13 mouse cellular contexts compared by ENCODE assay signal in genomic region chr8:116945169-116945910, GRCm38 (mm10). TPM values are rescaled to one million over a fixed set of nuclear protein-coding genes. Genes with fewer than 3 reads are reported as not detected.
DNase-seq lines count a peak whose midpoint lies in the region; ATAC-seq and TF ChIP-seq lines count a peak whose summit lies in the region.
"Had no signal": no experiment of that assay in that cellular context is flagged by ENCODE, and none has a peak within 500 bp of the region (broad histone marks: within the 10 kb centered on the region; RNA-seq: fewer than 3 reads in every experiment).

No protein-coding gene starts in this region.

- H3K4me2 ChIP-seq in liver, embryonic 14.5 days (ENCODE audit: low read depth), result peak overlapping the region; percentile 73

- peaks cover 8% of the 10 kb centered on the region for H3K36me3 ChIP-seq in heart, embryonic 10.5 days
- H3K36me3 ChIP-seq in G1E (replicated peaks), result peaks cover 65% of the 10 kb centered on the region
- no peaks in the 10 kb centered on the region for H3K36me3 ChIP-seq in liver, embryonic 14.5 days (replicated peaks; ENCODE audit: control insufficient read depth, insufficient read depth, low read depth)

- peak overlapping the region; percentile 80; the same call in 1 of the 2 replicates for H3K27ac ChIP-seq in heart, embryonic 10.5 days
- peak overlapping the region; percentile 80 for H3K27ac ChIP-seq in left cerebral cortex, adult 2 months
- H3K27ac ChIP-seq in liver, embryonic 14.5 days, result peak overlapping the region; percentile 74
- H3K27ac ChIP-seq: embryonic facial prominence, embryonic 10.5 days had no signal

- no peak for DNase-seq in heart, embryonic 10.5 days (ENCODE audit: low spot score)
- DNase-seq in heart, postnatal 25 days (ENCODE audit: low spot score), result no peak
- DNase-seq in left cerebral cortex, adult 2 months (ENCODE audit: extremely low spot score in 1 of 2, low spot score in 2 of 2), result no peak
- no peak for DNase-seq in left cerebral cortex, adult 18-20 months (ENCODE audit: low spot score in 2 of 2)
- no peak for DNase-seq in G1E (ENCODE audit: low spot score)
- DNase-seq in liver, embryonic 14.5 days (ENCODE audit: low read depth in 3 of 3, low spot score in 3 of 3), result peak; percentile 63 to 68 (median 63)
- no peak for DNase-seq in spleen, adult 12 weeks (ENCODE audit: low spot score)
- DNase-seq in right cerebral cortex, postnatal 25 days, result no peak
- DNase-seq: B cell, adult 2 months; cerebellum, adult 2 months; kidney, postnatal 36 days had no signal

- H3K27me3 ChIP-seq in heart, embryonic 10.5 days (ENCODE audit: insufficient read depth, poor library complexity, severe bottlenecking), result no peaks in the 10 kb centered on the region
- H3K27me3 ChIP-seq in G1E (ENCODE audit: insufficient read depth, low read length), result no peaks in the 10 kb centered on the region
- no peaks in the 10 kb centered on the region for H3K27me3 ChIP-seq in liver, embryonic 14.5 days (ENCODE audit: control insufficient read depth, insufficient read depth, low read length)

- intact Hi-C loops in heart, postnatal 25 days (cut with DNase I), result no loop called here
- intact Hi-C loops in left cerebral cortex, adult 2 months (cut with DNase I), result no loop called here

- H3K9ac ChIP-seq in liver, embryonic 14.5 days (replicated peaks), result 0 out of 2 replicates have a peak overlapping the region, but pooled peaks have one; percentile 32

- peak; percentile 43 for ATAC-seq in G1E (ENCODE audit: extremely low read depth, insufficient number of reproducible peaks, low FRiP score, poor library complexity, severe bottlenecking)
- ATAC-seq in liver, embryonic 14.5 days (ENCODE audit: insufficient read depth), result peak; percentile 64
- ATAC-seq: forebrain, embryonic 14.5 days had no signal

- TF ChIP-seq CTCF in left cerebral cortex, adult 2 months (IDR thresholded peaks at IDR 0.05), result no peak
- TF ChIP-seq CTCF in G1E (IDR thresholded peaks at IDR 0.05; ENCODE audit: low read depth, low read length), result no peak
- TF ChIP-seq CTCF in liver, embryonic 14.5 days (IDR thresholded peaks at IDR 0.05; ENCODE audit: low read depth), result no peak

- 55% methylated on average over 9 of the region's 9 CpGs for WGBS in heart, embryonic 10.5 days
- 33% methylated on average over 9 of the region's 9 CpGs for WGBS in liver, embryonic 14.5 days (ENCODE audit: insufficient replicate concordance)

- peaks cover 47% of the 10 kb centered on the region for H3K4me1 ChIP-seq in heart, embryonic 10.5 days
- H3K4me1 ChIP-seq in G1E (ENCODE audit: insufficient read depth, low read depth, low read length), result peaks cover 58% of the 10 kb centered on the region
- H3K4me1 ChIP-seq in liver, embryonic 14.5 days (replicated peaks; ENCODE audit: control insufficient read depth in 2 of 2, insufficient read depth in 2 of 2, low read length in 1 of 2), result peaks cover 36 to 46% of the 10 kb centered on the region in 2 experiments

- no peak overlapping the region for H3K4me3 ChIP-seq in heart, embryonic 10.5 days
- H3K4me3 ChIP-seq in left cerebral cortex, adult 2 months, result peak overlapping the region; percentile 94
- H3K4me3 ChIP-seq in G1E (ENCODE audit: low read depth, low read length), result peak overlapping the region; percentile 100; the same call in 1 of the 2 replicates
- H3K4me3 ChIP-seq in liver, embryonic 14.5 days (ENCODE audit: insufficient read depth in 1 of 2, low read depth in 2 of 2, low read length in 2 of 2), result peak overlapping the region in 1 of 2 experiments; percentile 6; a peak in 1 of 4 replicates

- peak; percentile 85 for TF ChIP-seq EP300 in liver, embryonic 14.5 days (IDR thresholded peaks at IDR 0.05; ENCODE audit: low read depth)

- H3K9me3 ChIP-seq in heart, embryonic 10.5 days, result no peaks in the 10 kb centered on the region
- no peaks in the 10 kb centered on the region for H3K9me3 ChIP-seq in G1E (replicated peaks)
- no peaks in the 10 kb centered on the region for H3K9me3 ChIP-seq in liver, embryonic 14.5 days (ENCODE audit: control insufficient read depth, low read length)
- H3K9me3 ChIP-seq: embryonic facial prominence, embryonic 10.5 days had no signal

RNA-seq across cellular contexts. Expression of gene Atmin, which starts 2.1 kb away (rescaled TPM):
- polyA plus RNA-seq in heart, embryonic 10.5 days (2016; fragmentation: Nextera tagmentation; extraction: Ambion mirVana), result 8.6 and 11.2 TPM in 2 replicates
- total RNA-seq in heart, postnatal 25 days (2021), result 10 to 100 TPM; 13.4 to 14.3 TPM
- total RNA-seq in left cerebral cortex, adult 2 months (2021), result 10 to 100 TPM; 73.9 to 76.0 TPM
- total RNA-seq in left cerebral cortex, adult 18-20 months (2021), result 10 to 100 TPM; 76.7 to 77.7 TPM
- total RNA-seq in G1E (2014; fragmentation: Nextera tagmentation), result 39.1 and 40.2 TPM in 2 replicates
- 18.2 and 18.4 TPM in 2 replicates for total RNA-seq in G1E (2017)
- 9.8 and 13.7 TPM in 2 replicates for polyA plus RNA-seq in G1E (2012)
- polyA plus RNA-seq in liver, embryonic 14.5 days (2012; rRNA removed), result 2.8 and 3.3 TPM in 2 replicates
- 3.3 and 4.9 TPM in 2 replicates for polyA plus RNA-seq in liver, embryonic 14.5 days (2014; fragmentation: Nextera tagmentation; extraction: Ambion mirVana)

RNA-seq across cellular contexts. Expression of gene Cenpn, which starts 23.8 kb away (rescaled TPM):
- polyA plus RNA-seq in heart, embryonic 10.5 days (2016; fragmentation: Nextera tagmentation; extraction: Ambion mirVana), result 36.9 and 45.5 TPM in 2 replicates
- under 1 TPM; 0.88 to 0.92 TPM for total RNA-seq in heart, postnatal 25 days (2021)
- 1 to 10 TPM in 1 of 2 experiments, under 1 TPM in 1; 0.97 to 2.0 TPM for total RNA-seq in left cerebral cortex, adult 2 months (2021)
- total RNA-seq in left cerebral cortex, adult 18-20 months (2021), result 1 to 10 TPM; 1.0 to 2.0 TPM
- 69.8 and 89.7 TPM in 2 replicates for total RNA-seq in G1E (2014; fragmentation: Nextera tagmentation)
- 49.2 and 51.8 TPM in 2 replicates for total RNA-seq in G1E (2017)
- 4.9 and 11.2 TPM in 2 replicates for polyA plus RNA-seq in G1E (2012)
- 19.4 and 21.3 TPM in 2 replicates for polyA plus RNA-seq in liver, embryonic 14.5 days (2012; rRNA removed)
- polyA plus RNA-seq in liver, embryonic 14.5 days (2014; fragmentation: Nextera tagmentation; extraction: Ambion mirVana), result 27.4 and 28.9 TPM in 2 replicates

RNA-seq across cellular contexts. Expression of gene Cmc2, which starts 24.1 kb away (rescaled TPM):
- 82.0 and 104 TPM in 2 replicates for polyA plus RNA-seq in heart, embryonic 10.5 days (2016; fragmentation: Nextera tagmentation; extraction: Ambion mirVana)
- 10 to 100 TPM; 73.9 to 75.2 TPM for total RNA-seq in heart, postnatal 25 days (2021)
- 10 to 100 TPM; 19.2 to 20.8 TPM for total RNA-seq in left cerebral cortex, adult 2 months (2021)
- total RNA-seq in left cerebral cortex, adult 18-20 months (2021), result 10 to 100 TPM; 17.8 to 18.2 TPM
- total RNA-seq in G1E (2014; fragmentation: Nextera tagmentation) (11.1 and 17.0 TPM in 2 replicates), G1E (2017) (81.3 and 123 TPM in 2 replicates)
- 33.9 and 39.7 TPM in 2 replicates for polyA plus RNA-seq in G1E (2012)
- 15.3 and 20.6 TPM in 2 replicates for polyA plus RNA-seq in liver, embryonic 14.5 days (2012; rRNA removed)
- polyA plus RNA-seq in liver, embryonic 14.5 days (2014; fragmentation: Nextera tagmentation; extraction: Ambion mirVana), result 81.1 and 87.6 TPM in 2 replicates

RNA-seq across cellular contexts. Expression of gene 1700030J22Rik, which starts 33.4 kb away (rescaled TPM):
- polyA plus RNA-seq in heart, embryonic 10.5 days (2016; fragmentation: Nextera tagmentation; extraction: Ambion mirVana), result 0.74 and 1.3 TPM in 2 replicates
- total RNA-seq in heart, postnatal 25 days (2021), result under 1 TPM; 0.31 to 0.45 TPM
- total RNA-seq in left cerebral cortex, adult 2 months (2021), result 10 to 100 TPM; 11.5 to 14.3 TPM
- 10 to 100 TPM; 10.1 to 11.8 TPM for total RNA-seq in left cerebral cortex, adult 18-20 months (2021)
- total RNA-seq in G1E (2014; fragmentation: Nextera tagmentation), result 0.24 and 1.1 TPM in 2 replicates
- 0.44 and 0.52 TPM in 2 replicates for total RNA-seq in G1E (2017)
- polyA plus RNA-seq in G1E (2012), result 1.6 and 1.7 TPM in 2 replicates
- 0.25 and 0.29 TPM in 2 replicates for polyA plus RNA-seq in liver, embryonic 14.5 days (2012; rRNA removed)
- polyA plus RNA-seq in liver, embryonic 14.5 days (2014; fragmentation: Nextera tagmentation; extraction: Ambion mirVana), result 0.18 and 0.20 TPM in 2 replicates

RNA-seq across cellular contexts. Expression of gene Gcsh, which starts 48.0 kb away (rescaled TPM):
- 106 and 140 TPM in 2 replicates for polyA plus RNA-seq in heart, embryonic 10.5 days (2016; fragmentation: Nextera tagmentation; extraction: Ambion mirVana)
- total RNA-seq in heart, postnatal 25 days (2021), result 10 to 100 TPM; 47.1 to 50.5 TPM
- 10 to 100 TPM; 34.4 to 36.3 TPM for total RNA-seq in left cerebral cortex, adult 2 months (2021)
- 10 to 100 TPM; 39.1 to 47.5 TPM for total RNA-seq in left cerebral cortex, adult 18-20 months (2021)
- 20.2 and 24.1 TPM in 2 replicates for total RNA-seq in G1E (2014; fragmentation: Nextera tagmentation)
- total RNA-seq in G1E (2017), result 45.7 and 50.3 TPM in 2 replicates
- 9.2 and 9.3 TPM in 2 replicates for polyA plus RNA-seq in G1E (2012)
- 24.8 and 38.8 TPM in 2 replicates for polyA plus RNA-seq in liver, embryonic 14.5 days (2012; rRNA removed)
- 81.3 and 84.0 TPM in 2 replicates for polyA plus RNA-seq in liver, embryonic 14.5 days (2014; fragmentation: Nextera tagmentation; extraction: Ambion mirVana)

Comparison
In these comparisons a context has a peak if more than half of its experiments do, and no peak if none do; other contexts are left out.
1. DNase-seq: peak in liver, embryonic 14.5 days (3 of 3); none in heart, embryonic 10.5 days (single experiment), heart, postnatal 25 days (single experiment), left cerebral cortex, adult 2 months (0 of 2), left cerebral cortex, adult 18-20 months (0 of 2), G1E (single experiment), spleen, adult 12 weeks (single experiment) and right cerebral cortex, postnatal 25 days (single experiment).
2. RNA of gene Cenpn, which starts 23.8 kb away (total RNA-seq): 49.2 to 89.7 TPM in G1E; 1.0 to 2.0 TPM in left cerebral cortex, adult 18-20 months, 0.97 to 2.0 TPM in left cerebral cortex, adult 2 months and 0.88 to 0.92 TPM in heart, postnatal 25 days; every median in the first group is over 10 times any median in the second.
3. Peak in every context shown above with its lines, with median percentiles within 50 percentile points of each other: H3K27ac ChIP-seq.